Mouse (Mus musculus): ENCODE data around the gene Olfr690. TPM values are rescaled to one million over a fixed set of nuclear protein-coding genes. Genes with fewer than 3 reads are reported as not detected.

The Olfr690 gene
- polyA plus RNA-seq, 1 experiment from 2014 or later, result not detected

- H3K27ac ChIP-seq, result no peak overlapping the region
- 81% methylated on average over 2 of the region's 2 CpGs for WGBS
- no peak overlapping the region for H3K4me3 ChIP-seq
- H3K9me3 ChIP-seq (replicated peaks), result no peaks in the 10 kb centered on the region
- no peak for DNase-seq (ENCODE audit: low spot score)
- H3K27me3 ChIP-seq (ENCODE audit: low read depth, poor library complexity, severe bottlenecking), result no peaks in the 10 kb centered on the region
- H3K36me3 ChIP-seq, result no peaks in the 10 kb centered on the region
- H3K4me1 ChIP-seq, result no peaks in the 10 kb centered on the region
These were observed 8.6 kb downstream of the Olfr690 start for GRCm38 (mm10) chr7:105325302-105325701.

- H3K27ac ChIP-seq, result no peak within 1 kb of the TSS
- no peak for DNase-seq (ENCODE audit: low spot score)
- no peaks in the 10 kb centered on the region for H3K9me3 ChIP-seq (replicated peaks)
- H3K36me3 ChIP-seq, result no peaks in the 10 kb centered on the region
- no peaks in the 10 kb centered on the region for H3K27me3 ChIP-seq (ENCODE audit: low read depth, poor library complexity, severe bottlenecking)
- H3K4me3 ChIP-seq, result no peak within 1 kb of the TSS
- 88% methylated on average over 1 of the region's 1 CpGs for WGBS
- no peaks in the 10 kb centered on the region for H3K4me1 ChIP-seq
These were observed 23.0 kb downstream of the Olfr690 start, which contains the start of gene Olfr689 for GRCm38 (mm10) chr7:105310865-105311264. Gene Olfr689 (plus strand): TSS chr7:105311165.

- Histone ChIP-seq H3K9me3 (replicated peaks) (no peaks in the 10 kb centered on the region), H3K4me1 (no peaks in the 10 kb centered on the region), H3K36me3 (no peaks in the 10 kb centered on the region), H3K27me3 (ENCODE audit: low read depth, poor library complexity, severe bottlenecking) (no peaks in the 10 kb centered on the region), H3K27ac (no peak overlapping the region), H3K4me3 (no peak overlapping the region)
- DNase-seq (ENCODE audit: low spot score), result no peak
These were observed 43.9 kb downstream of the Olfr690 start for GRCm38 (mm10) chr7:105290051-105290450.

GRCm38 (mm10) chr7:105287795-105288194 is 46.1 kb downstream of the Olfr690 start, which contains the start of gene Olfr688:
Gene Olfr688 (plus strand): TSS chr7:105288095.
- WGBS, result 77% methylated on average over 6 of the region's 6 CpGs
- Histone ChIP-seq H3K4me1 (no peaks in the 10 kb centered on the region), H3K27ac (no peak within 1 kb of the TSS), H3K9me3 (replicated peaks) (no peaks in the 10 kb centered on the region), H3K27me3 (ENCODE audit: low read depth, poor library complexity, severe bottlenecking) (no peaks in the 10 kb centered on the region), H3K36me3 (no peaks in the 10 kb centered on the region), H3K4me3 (no peak within 1 kb of the TSS)
- DNase-seq (ENCODE audit: low spot score), result no peak

Other genes starting within 250 kb of the Olfr690 start
- not detected in 2 replicates for gene Olfr680-ps1, start 241.3 kb downstream of the Olfr690 start, polyA plus RNA-seq (2016; fragmentation: Nextera tagmentation; extraction: Ambion mirVana)
- not detected in 2 replicates for gene Olfr681, start 217.3 kb downstream of the Olfr690 start, polyA plus RNA-seq (2016; fragmentation: Nextera tagmentation; extraction: Ambion mirVana)
- not detected in 2 replicates for gene Olfr683, start 187.1 kb downstream of the Olfr690 start, polyA plus RNA-seq (2016; fragmentation: Nextera tagmentation; extraction: Ambion mirVana)
- not detected in 2 replicates for gene Olfr684, start 170.5 kb downstream of the Olfr690 start, polyA plus RNA-seq (2016; fragmentation: Nextera tagmentation; extraction: Ambion mirVana)
- gene Olfr685, start 148.1 kb downstream of the Olfr690 start, polyA plus RNA-seq (2016; fragmentation: Nextera tagmentation; extraction: Ambion mirVana), result not detected in 2 replicates
- gene Olfr686, start 126.6 kb downstream of the Olfr690 start, polyA plus RNA-seq (2016; fragmentation: Nextera tagmentation; extraction: Ambion mirVana), result not detected in 2 replicates
- not detected in 2 replicates for gene Olfr688, start 46.0 kb downstream of the Olfr690 start, polyA plus RNA-seq (2016; fragmentation: Nextera tagmentation; extraction: Ambion mirVana)
- not detected in 2 replicates for gene Olfr689, start 22.9 kb downstream of the Olfr690 start, polyA plus RNA-seq (2016; fragmentation: Nextera tagmentation; extraction: Ambion mirVana)
- gene Olfr691, start 8.2 kb upstream of the Olfr690 start, polyA plus RNA-seq (2016; fragmentation: Nextera tagmentation; extraction: Ambion mirVana), result 0.14 and 0.15 TPM in 2 replicates
- gene Olfr692, start 34.1 kb upstream of the Olfr690 start, polyA plus RNA-seq (2016; fragmentation: Nextera tagmentation; extraction: Ambion mirVana), result not detected in 2 replicates
- not detected in 2 replicates for gene Gm5901, start 40.9 kb upstream of the Olfr690 start, polyA plus RNA-seq (2016; fragmentation: Nextera tagmentation; extraction: Ambion mirVana)
- 45.9 and 47.0 TPM in 2 replicates for gene Fam160a2, start 66.0 kb upstream of the Olfr690 start, polyA plus RNA-seq (2016; fragmentation: Nextera tagmentation; extraction: Ambion mirVana)
- 0.05 TPM in 1 of 2 replicates, not detected in the other for gene Cnga4, start 70.5 kb upstream of the Olfr690 start, polyA plus RNA-seq (2016; fragmentation: Nextera tagmentation; extraction: Ambion mirVana)
- 0.05 TPM in 2 replicates for gene Cckbr, start 91.6 kb upstream of the Olfr690 start, polyA plus RNA-seq (2016; fragmentation: Nextera tagmentation; extraction: Ambion mirVana)
- 20.4 and 21.6 TPM in 2 replicates for gene Cavin3, start 148.2 kb upstream of the Olfr690 start, polyA plus RNA-seq (2016; fragmentation: Nextera tagmentation; extraction: Ambion mirVana)
- gene Smpd1, start 220.3 kb upstream of the Olfr690 start, polyA plus RNA-seq (2016; fragmentation: Nextera tagmentation; extraction: Ambion mirVana), result 26.1 and 31.9 TPM in 2 replicates
- 76.9 and 81.9 TPM in 2 replicates for gene Apbb1, start 247.5 kb upstream of the Olfr690 start, polyA plus RNA-seq (2016; fragmentation: Nextera tagmentation; extraction: Ambion mirVana)